Mouse (Mus musculus) c-Kit-positive CD71-positive TER-119-positive erythroid progenitor cells, embryonic 14.5 days (primary cell): ENCODE measurements around the gene Map3k5.
A peak's percentile ranks its signal among the peaks of the same experiment; 100 is the strongest.

Experiments
- DNase-seq: peaks from one replicate; pipeline ENCODE4 v3.0.0-alpha.2; 2013; ENCODE audit warnings: low spot score

Map3k5 gene

GRCm38 (mm10) chr10:20157021-20157726, 222.9 kb downstream of the Map3k5 start:
- no peak for DNase-seq

GRCm38 (mm10) chr10:20158756-20159155, 224.5 kb downstream of the Map3k5 start:
- DNase-seq, result no peak

- no peak for DNase-seq
Observed at GRCm38 (mm10) chr10:20159308-20159707, 225.0 kb downstream of the Map3k5 start.

GRCm38 (mm10) chr10:20160914-20161313, 226.6 kb downstream of the Map3k5 start:
- no peak for DNase-seq

GRCm38 (mm10) chr10:20164810-20165209, 230.5 kb downstream of the Map3k5 start:
- no peak for DNase-seq

- no peak for DNase-seq
Observed at GRCm38 (mm10) chr10:20166797-20167196, 232.5 kb downstream of the Map3k5 start.

- no peak for DNase-seq
Observed at GRCm38 (mm10) chr10:20167467-20167866, 233.2 kb downstream of the Map3k5 start.

GRCm38 (mm10) chr10:20169182-20169674, 235.0 kb downstream of the Map3k5 start:
- DNase-seq, result no peak

GRCm38 (mm10) chr10:20169927-20170604, 235.8 kb downstream of the Map3k5 start:
- DNase-seq, result no peak

GRCm38 (mm10) chr10:20170605-20171088, 236.4 kb downstream of the Map3k5 start:
- no peak for DNase-seq

- no peak for DNase-seq
Observed at GRCm38 (mm10) chr10:20171209-20171608, 236.9 kb downstream of the Map3k5 start.

GRCm38 (mm10) chr10:20171756-20172155, 237.5 kb downstream of the Map3k5 start:
- DNase-seq, result no peak

- no peak for DNase-seq
Observed at GRCm38 (mm10) chr10:20173733-20174132, 239.5 kb downstream of the Map3k5 start.

GRCm38 (mm10) chr10:20176054-20176453, 241.8 kb downstream of the Map3k5 start:
- DNase-seq, result no peak

- DNase-seq, result peak; percentile 67
Observed at GRCm38 (mm10) chr10:20178807-20179605, 244.7 kb downstream of the Map3k5 start.

GRCm38 (mm10) chr10:20181198-20181597, 246.9 kb downstream of the Map3k5 start:
- DNase-seq, result no peak

- DNase-seq, result no peak
Observed at GRCm38 (mm10) chr10:20181680-20182399, 247.6 kb downstream of the Map3k5 start.

- no peak for DNase-seq
Observed at GRCm38 (mm10) chr10:20184326-20184725, 250.1 kb downstream of the Map3k5 start.

- no peak for DNase-seq
Observed at GRCm38 (mm10) chr10:20185264-20185663, 251.0 kb downstream of the Map3k5 start.

GRCm38 (mm10) chr10:20185806-20186205, 251.5 kb downstream of the Map3k5 start:
- DNase-seq, result no peak

- no peak for DNase-seq
Observed at GRCm38 (mm10) chr10:20186800-20187273, 252.6 kb downstream of the Map3k5 start.
